9 mouse cellular contexts compared by ENCODE assay signal in the genomic region with DNA sequence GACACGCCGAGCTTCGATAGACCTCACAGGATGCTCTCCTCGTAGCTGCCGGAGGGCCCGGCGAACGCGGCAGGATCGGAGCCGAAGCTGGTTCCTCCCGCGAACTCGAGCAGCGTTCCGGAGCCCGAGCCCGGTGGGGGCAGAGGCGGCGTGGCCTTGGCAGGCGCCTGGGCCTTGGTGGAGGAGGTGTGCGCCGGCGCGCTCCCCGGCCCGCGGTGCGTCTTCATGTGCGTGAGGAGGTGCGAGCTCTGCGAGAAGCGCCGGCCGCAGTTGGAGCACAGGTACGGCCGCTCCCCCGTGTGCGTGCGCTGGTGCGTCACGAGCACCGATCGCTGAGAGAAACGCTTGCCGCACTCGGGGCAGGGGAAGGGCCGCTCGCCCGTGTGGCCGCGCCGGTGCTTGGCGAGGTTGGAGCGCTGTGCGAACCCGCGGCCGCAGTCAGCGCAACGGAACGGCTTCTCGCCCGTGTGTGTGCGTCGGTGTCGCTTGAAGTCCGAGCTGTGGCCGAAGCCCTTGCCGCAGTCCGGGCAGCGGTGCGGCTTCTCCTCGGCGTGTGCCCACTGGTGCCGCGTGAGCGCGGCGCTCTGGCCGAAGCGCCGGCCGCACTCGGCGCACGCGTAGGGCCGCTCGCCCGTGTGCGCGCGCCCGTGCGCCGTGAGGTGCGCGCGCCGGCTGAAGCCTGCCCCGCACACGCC. TPM values are rescaled to one million over a fixed set of nuclear protein-coding genes. Genes with fewer than 3 reads are reported as not detected.
DNase-seq lines count a peak whose midpoint lies in the region; ATAC-seq lines count a peak whose summit lies in the region.
"Had no signal": no experiment of that assay in that cellular context is flagged by ENCODE, and none has a peak within 500 bp of the region (broad histone marks: within the 10 kb centered on the region; RNA-seq: fewer than 3 reads in every experiment).

No protein-coding gene starts in this region.

- peak overlapping the region; percentile 60 for H3K4me2 ChIP-seq in midbrain, embryonic 12.5 days (replicated peaks)

- H3K27ac ChIP-seq in midbrain, embryonic 12.5 days (replicated peaks), result no peak overlapping the region

- WGBS in midbrain, embryonic 12.5 days, result 2% methylated on average over 99 of the region's 103 CpGs

- H3K36me3 ChIP-seq in midbrain, embryonic 12.5 days, result peaks cover 69% of the 10 kb centered on the region

- peak overlapping the region; percentile 47 for H3K9ac ChIP-seq in midbrain, embryonic 12.5 days (replicated peaks)

- H3K27me3 ChIP-seq in midbrain, embryonic 12.5 days, result peaks cover 78% of the 10 kb centered on the region
- H3K27me3 ChIP-seq: CH12.LX had no signal

- no peaks in the 10 kb centered on the region for H3K9me3 ChIP-seq in midbrain, embryonic 12.5 days

- peak overlapping the region; percentile 41 for H3K4me3 ChIP-seq in midbrain, embryonic 12.5 days

- ATAC-seq in midbrain, embryonic 12.5 days (ENCODE audit: low FRiP score, low read depth), result peak; percentile 20; the same call in 1 of the 2 replicates
- ATAC-seq in erythroblast, adult 5-6 weeks (replicated peaks; ENCODE audit: low FRiP score, poor library complexity, severe bottlenecking), result no peak

- peak; percentile 20 for DNase-seq in gastrocnemius, postnatal 10 days
- DNase-seq in gastrocnemius, postnatal 25 days, result no peak
- peak; percentile 37 for DNase-seq in thymus, postnatal 4 days
- DNase-seq in thymus, adult 18-20 months, result no peak
- DNase-seq in heart, postnatal 4 days, result peak; percentile 15
- no peak for DNase-seq in ovary, postnatal 14 days (ENCODE audit: low spot score)

- peaks cover 23% of the 10 kb centered on the region for H3K4me1 ChIP-seq in midbrain, embryonic 12.5 days

RNA-seq across cellular contexts. Expression of gene Zfp316, which starts 16.5 kb away (rescaled TPM):
- total RNA-seq in gastrocnemius, postnatal 10 days (2021), result 1 to 10 TPM; 4.4 to 4.5 TPM
- total RNA-seq in gastrocnemius, postnatal 25 days (2021), result 1 to 10 TPM; 2.9 to 3.1 TPM
- total RNA-seq in heart, postnatal 4 days (2021), result 1 to 10 TPM; 5.1 to 6.2 TPM
- 17.9 and 18.4 TPM in 2 replicates for polyA plus RNA-seq in midbrain, embryonic 12.5 days (2016; fragmentation: Nextera tagmentation; extraction: Ambion mirVana)
- not detected in 2 replicates for total RNA-seq in erythroblast, adult 5-6 weeks (2015; ENCODE audit: low replicate concordance)
- 0.28 and 0.51 TPM in 2 replicates for total RNA-seq in erythroblast, adult 5-6 weeks (2017; ENCODE audit: low replicate concordance)

RNA-seq across cellular contexts. Expression of gene Zfp12, which starts 18.4 kb away (rescaled TPM):
- total RNA-seq in gastrocnemius, postnatal 10 days (2021), result 10 to 100 TPM; 10.5 to 11.6 TPM
- total RNA-seq in gastrocnemius, postnatal 25 days (2021), result 1 to 10 TPM; 6.7 to 8.0 TPM
- total RNA-seq in heart, postnatal 4 days (2021), result 10 to 100 TPM; 10.4 to 10.8 TPM
- 28.2 and 29.0 TPM in 2 replicates for polyA plus RNA-seq in midbrain, embryonic 12.5 days (2016; fragmentation: Nextera tagmentation; extraction: Ambion mirVana)
- 0.58 and 2.1 TPM in 2 replicates for total RNA-seq in erythroblast, adult 5-6 weeks (2015; ENCODE audit: low replicate concordance)
- total RNA-seq in erythroblast, adult 5-6 weeks (2017; ENCODE audit: low replicate concordance), result 0.70 and 1.5 TPM in 2 replicates

RNA-seq across cellular contexts. Expression of gene Spdye4a, which starts 26.6 kb away (rescaled TPM):
- not detected for total RNA-seq in gastrocnemius, postnatal 10 days (2021)
- total RNA-seq in gastrocnemius, postnatal 25 days (2021), result not detected
- total RNA-seq in heart, postnatal 4 days (2021), result not detected
- polyA plus RNA-seq in midbrain, embryonic 12.5 days (2016; fragmentation: Nextera tagmentation; extraction: Ambion mirVana), result not detected in 2 replicates
- total RNA-seq in erythroblast, adult 5-6 weeks (2015; ENCODE audit: low replicate concordance), result not detected in 2 replicates
- total RNA-seq in erythroblast, adult 5-6 weeks (2017; ENCODE audit: low replicate concordance), result not detected in 2 replicates
- total RNA-seq: CH12.LX had no signal

RNA-seq across cellular contexts. Expression of gene Zfp853, which starts 40.1 kb away (rescaled TPM):
- total RNA-seq in gastrocnemius, postnatal 10 days (2021), result under 1 TPM; 0.66 to 0.75 TPM
- under 1 TPM in 1 of 2 experiments, not detected in 1; 0.28 TPM for total RNA-seq in gastrocnemius, postnatal 25 days (2021)
- total RNA-seq in heart, postnatal 4 days (2021), result under 1 TPM; 0.31 to 0.47 TPM
- polyA plus RNA-seq in midbrain, embryonic 12.5 days (2016; fragmentation: Nextera tagmentation; extraction: Ambion mirVana), result 0.08 TPM in 1 of 2 replicates, not detected in the other
- total RNA-seq in erythroblast, adult 5-6 weeks (2015; ENCODE audit: low replicate concordance), result not detected in 2 replicates
- not detected in 2 replicates for total RNA-seq in erythroblast, adult 5-6 weeks (2017; ENCODE audit: low replicate concordance)
- total RNA-seq: CH12.LX had no signal

Comparison
In these comparisons a context has a peak if more than half of its experiments do, and no peak if none do; other contexts are left out.
1. DNase-seq: peak in gastrocnemius, postnatal 10 days (single experiment), thymus, postnatal 4 days (single experiment) and heart, postnatal 4 days (single experiment); none in gastrocnemius, postnatal 25 days (single experiment), thymus, adult 18-20 months (0 of 2) and ovary, postnatal 14 days (single experiment).